Mouse (Mus musculus): ENCODE measurements around the gene Ddr2. TPM values are rescaled to one million over a fixed set of nuclear protein-coding genes. Genes with fewer than 3 reads are reported as not detected.

Ddr2 gene
- polyA plus RNA-seq, 1 experiment, result not detected

GRCm38 (mm10) chr1:169947654-169948053 lies 162.9 kb downstream of the Ddr2 start:
- no peak for TF ChIP-seq GATA1 (IDR thresholded peaks at IDR 0.05; ENCODE audit: low read length)

- no peak for TF ChIP-seq GATA1 (IDR thresholded peaks at IDR 0.05; ENCODE audit: low read length)
Measured at GRCm38 (mm10) chr1:169946004-169946403, 164.6 kb downstream of the Ddr2 start.

- no peak for TF ChIP-seq GATA1 (IDR thresholded peaks at IDR 0.05; ENCODE audit: low read length)
Measured at GRCm38 (mm10) chr1:169939345-169939744, 171.2 kb downstream of the Ddr2 start.

- no peak for TF ChIP-seq GATA1 (IDR thresholded peaks at IDR 0.05; ENCODE audit: low read length)
Measured at GRCm38 (mm10) chr1:169934005-169934725, 176.4 kb downstream of the Ddr2 start.

- no peak for TF ChIP-seq GATA1 (IDR thresholded peaks at IDR 0.05; ENCODE audit: low read length)
Measured at GRCm38 (mm10) chr1:169932122-169932746, 178.3 kb downstream of the Ddr2 start.

- TF ChIP-seq GATA1 (IDR thresholded peaks at IDR 0.05; ENCODE audit: low read length), result no peak
Measured at GRCm38 (mm10) chr1:169931698-169932097, 178.9 kb downstream of the Ddr2 start.

GRCm38 (mm10) chr1:169928454-169928971 lies 182.0 kb downstream of the Ddr2 start, which contains the start of gene Ccdc190:
Ccdc190 (plus strand) TSS chr1:169928648.
- no peak for TF ChIP-seq GATA1 (IDR thresholded peaks at IDR 0.05; ENCODE audit: low read length)

- no peak for TF ChIP-seq GATA1 (IDR thresholded peaks at IDR 0.05; ENCODE audit: low read length)
Measured at GRCm38 (mm10) chr1:169927753-169928369, 182.7 kb downstream of the Ddr2 start.

- no peak for TF ChIP-seq GATA1 (IDR thresholded peaks at IDR 0.05; ENCODE audit: low read length)
Measured at GRCm38 (mm10) chr1:169924567-169924966, 186.0 kb downstream of the Ddr2 start.

Other genes starting within 250 kb of the Ddr2 start
- not detected in 2 replicates for gene Ccdc190, start 182.1 kb downstream of the Ddr2 start, polyA plus RNA-seq (2012)
- gene Hsd17b7, start 141.5 kb downstream of the Ddr2 start, polyA plus RNA-seq (2012), result 0.90 and 8.9 TPM in 2 replicates
- 19.0 and 33.2 TPM in 2 replicates for gene Uap1, start 64.2 kb upstream of the Ddr2 start, polyA plus RNA-seq (2012)
- gene Uhmk1, start 104.6 kb upstream of the Ddr2 start, polyA plus RNA-seq (2012), result 1.7 and 2.8 TPM in 2 replicates
- gene Sh2d1b2, start 122.0 kb upstream of the Ddr2 start, polyA plus RNA-seq (2012), result not detected in 2 replicates
- gene Sh2d1b1, start 166.6 kb upstream of the Ddr2 start, polyA plus RNA-seq (2012), result not detected in 2 replicates
- gene Gm7694, start 195.6 kb upstream of the Ddr2 start, polyA plus RNA-seq (2012), result 0.21 and 0.39 TPM in 2 replicates
- gene Spata46, start 198.0 kb upstream of the Ddr2 start, polyA plus RNA-seq (2012), result not detected in 2 replicates